Mouse (Mus musculus) MEL (cell line): Measurements from ENCODE around the gene Znrf3. TPM values are rescaled to one million over a fixed set of nuclear protein-coding genes. Genes with fewer than 3 reads are reported as not detected.

Experiments
- DNase-seq: peaks from one replicate; pipeline ENCODE4 v3.0.0; 2011; ENCODE audit warnings: low read depth, low spot score
- H3K27ac ChIP-seq: 2 replicates; pipeline ENCODE4 v1.5.1; 2012; ENCODE audit warnings: low read depth, mild to moderate bottlenecking, control low read depth, low read length, moderate library complexity; ENCODE audit not compliant: control insufficient read depth
- H3K27me3 ChIP-seq, 2 experiments: fragments of 150-350 bp in 1 of 2; sonication (generic) in 1 of 2; 2 replicates each; pipeline ENCODE4 v1.6.1; 2012; ENCODE audit warnings: low read length in 2 of 2, mild to moderate bottlenecking in 2 of 2, improper control_type of control experiment in 1 of 2, moderate library complexity in 1 of 2; ENCODE audit not compliant: insufficient read depth in 2 of 2, control insufficient read depth in 1 of 2
- H3K36me3 ChIP-seq, 2 experiments: 2 replicates each; pipeline ENCODE4 v1.6.1; 2012 to 2014; ENCODE audit warnings: low read length in 2 of 2, improper control_type of control experiment in 1 of 2, inconsistent platforms in 1 of 2, mild to moderate bottlenecking in 1 of 2; ENCODE audit not compliant: insufficient read depth in 2 of 2, control insufficient read depth in 1 of 2
- H3K4me1 ChIP-seq, 2 experiments: fragments of 150-350 bp in 1 of 2; sonication (generic) in 1 of 2; 2 replicates each; pipeline ENCODE4 v1.6.1; 2012; ENCODE audit warnings: low read length in 2 of 2, improper control_type of control experiment in 1 of 2, mild to moderate bottlenecking in 1 of 2; ENCODE audit not compliant: insufficient read depth in 2 of 2, control insufficient read depth in 1 of 2
- H3K4me3 ChIP-seq, 2 experiments: fragments of 150-350 bp in 1 of 2; sonication (generic) in 1 of 2; 2 replicates each; pipeline ENCODE4 v1.5.1; 2012; ENCODE audit warnings: low read depth in 2 of 2, low read length in 2 of 2, mild to moderate bottlenecking in 2 of 2, moderate library complexity in 2 of 2, control low read depth in 1 of 2, improper control_type of control experiment in 1 of 2; ENCODE audit not compliant: control insufficient read depth in 1 of 2, insufficient read depth in 1 of 2
- H3K79me2 ChIP-seq: 2 replicates; pipeline ENCODE4 v1.6.1; 2012; ENCODE audit warnings: mild to moderate bottlenecking, low read length, moderate library complexity; ENCODE audit not compliant: control insufficient read depth, poor library complexity, insufficient read depth
- H3K9ac ChIP-seq: 2 replicates; pipeline ENCODE4 v1.6.1; 2012; ENCODE audit warnings: low read depth, mild to moderate bottlenecking, control low read depth, low read length, moderate library complexity; ENCODE audit not compliant: control insufficient read depth, poor library complexity, severe bottlenecking
- H3K9me3 ChIP-seq: fragments of 150-350 bp; sonication (generic); replicated peaks from 2 replicates; pipeline ENCODE4 v1.6.1; 2012; ENCODE audit warnings: mild to moderate bottlenecking, low read length, improper control_type of control experiment, moderate library complexity; ENCODE audit not compliant: insufficient read depth
- CHD1 ChIP-seq: IDR thresholded peaks from 2 replicates; pipeline ENCODE4 v1.6.1; 2012; ENCODE audit warnings: low read depth, mild to moderate bottlenecking, inconsistent platforms, low read length, improper control_type of control experiment
- CTCF ChIP-seq, 3 experiments: IDR thresholded peaks in 2 of 3; conservative IDR thresholded peaks in 1 of 3; 2 replicates each; pipeline ENCODE4 v1.5.1; 2011 to 2012; ENCODE audit warnings: low read length in 3 of 3, low read depth in 2 of 3, mild to moderate bottlenecking in 2 of 3, improper control_type of control experiment in 1 of 3, inconsistent platforms in 1 of 3, mixed read lengths in 1 of 3, moderate library complexity in 1 of 3; ENCODE audit not compliant: control insufficient read depth in 1 of 3, insufficient read depth in 1 of 3, poor library complexity in 1 of 3, severe bottlenecking in 1 of 3
- EP300 ChIP-seq, 2 experiments: IDR thresholded peaks; 2 replicates each; pipeline ENCODE4 v1.6.1; 2011; ENCODE audit warnings: improper control_type of control experiment in 2 of 2, low read length in 2 of 2, low read depth in 1 of 2, mild to moderate bottlenecking in 1 of 2
- ETS1 ChIP-seq: IDR thresholded peaks from 2 replicates; pipeline ENCODE4 v1.6.1; 2012; ENCODE audit warnings: low read depth, mild to moderate bottlenecking, inconsistent platforms, low read length, improper control_type of control experiment, moderate library complexity
- GATA1 ChIP-seq: IDR thresholded peaks from 2 replicates; pipeline ENCODE4 v1.6.1; 2011; ENCODE audit warnings: low read depth, low read length, improper control_type of control experiment
- HCFC1 ChIP-seq: IDR thresholded peaks from 2 replicates; pipeline ENCODE4 v1.6.1; 2012; ENCODE audit warnings: low read depth, mild to moderate bottlenecking, inconsistent platforms, low read length, improper control_type of control experiment, moderate library complexity
- JUND ChIP-seq: IDR thresholded peaks from 2 replicates; pipeline ENCODE4 v1.6.1; 2011; ENCODE audit warnings: low read depth, mild to moderate bottlenecking, improper control_type of control experiment, low read length
- KAT2A ChIP-seq: conservative IDR thresholded peaks from 2 replicates; pipeline ENCODE4 v1.6.1; 2012; ENCODE audit warnings: low read depth, low read length, improper control_type of control experiment, inconsistent platforms
- MAFK ChIP-seq: IDR thresholded peaks from 2 replicates; pipeline ENCODE4 v1.6.1; 2011; ENCODE audit warnings: low read depth, mild to moderate bottlenecking, low read length, improper control_type of control experiment, borderline replicate concordance
- MAX ChIP-seq: IDR thresholded peaks from 2 replicates; pipeline ENCODE4 v1.6.1; 2011; ENCODE audit warnings: low read length, improper control_type of control experiment
- MXI1 ChIP-seq: IDR thresholded peaks from 2 replicates; pipeline ENCODE4 v1.6.1; 2011; ENCODE audit warnings: mild to moderate bottlenecking, low read depth, low read length, improper control_type of control experiment
- MYC ChIP-seq: IDR thresholded peaks from 2 replicates; pipeline ENCODE4 v1.6.1; 2011; ENCODE audit warnings: low read depth, mild to moderate bottlenecking, low read length, improper control_type of control experiment, moderate library complexity
- POLR2AphosphoS5 ChIP-seq: IDR thresholded peaks from 2 replicates; pipeline ENCODE4 v1.6.1; 2012; ENCODE audit warnings: low read depth, borderline replicate concordance, mild to moderate bottlenecking, inconsistent platforms, low read length, moderate library complexity, mixed read lengths
- RCOR1 ChIP-seq: IDR thresholded peaks from 2 replicates; pipeline ENCODE4 v1.6.1; 2012; ENCODE audit warnings: low read depth, mild to moderate bottlenecking, inconsistent platforms, low read length, improper control_type of control experiment
- SIN3A ChIP-seq: IDR thresholded peaks from 2 replicates; pipeline ENCODE4 v1.6.1; 2012; ENCODE audit warnings: low read length, improper control_type of control experiment, inconsistent platforms
- TCF12 ChIP-seq: IDR thresholded peaks from 2 replicates; pipeline ENCODE4 v1.6.1; 2014; ENCODE audit warnings: low read depth, mild to moderate bottlenecking, inconsistent platforms, low read length, improper control_type of control experiment, moderate library complexity
- USF2 ChIP-seq, 2 experiments: IDR thresholded peaks; 2 replicates each; pipeline ENCODE4 v1.6.1; 2011 to 2012; ENCODE audit warnings: improper control_type of control experiment in 2 of 2, low read length in 2 of 2, borderline replicate concordance in 1 of 2, inconsistent platforms in 1 of 2, low read depth in 1 of 2, mild to moderate bottlenecking in 1 of 2; ENCODE audit not compliant: insufficient read depth in 1 of 2
- polyA plus RNA-seq, 2 experiments: library from polyadenylated mRNA; stranded (reverse) in 1 of 2; unstranded in 1 of 2; fragments of >175 nt in 1 of 2; fragments of >200 nt in 1 of 2; gene quantifications; 2 replicates each; pipeline versions ENCODE4 v1.2.1 to v1.2.4; 2012; ENCODE audit warnings: low replicate concordance in 2 of 2, low read depth in 1 of 2; ENCODE audit not compliant: insufficient read length in 2 of 2, insufficient read depth in 1 of 2, missing spikeins in 1 of 2
- total RNA-seq: library from RNA; depleted of rRNA; stranded (reverse); fragments of 300-350 nt; gene quantifications from 2 replicates; pipeline ENCODE4 v1.2.3, GENCODE M21; 2012

The Znrf3 gene
- total and polyA plus RNA-seq, 3 experiments: 9.0 to 9.2 TPM; not detected in 1

DNA sequence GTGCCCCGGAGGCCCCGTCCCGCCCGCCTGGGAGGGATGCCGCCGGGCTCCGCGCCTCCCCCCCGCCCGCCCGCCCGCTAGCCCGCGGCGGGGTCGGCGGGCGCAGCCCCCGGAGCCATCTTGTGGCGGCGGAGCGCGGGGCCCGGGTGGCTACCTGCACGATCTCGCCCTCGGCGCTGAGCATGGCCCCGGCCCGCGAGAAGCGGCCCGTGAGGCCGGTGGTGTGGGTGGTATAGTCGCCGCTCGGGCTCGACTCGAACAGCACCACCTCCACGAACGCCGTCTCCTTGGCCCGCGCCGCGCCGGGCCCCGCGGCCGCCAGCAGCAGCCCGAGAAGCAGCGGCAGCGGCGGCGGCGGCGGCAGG lies 431 bp downstream of the Znrf3 start:
- Histone ChIP-seq H3K9me3 (no peaks in the 10 kb centered on the region), H3K4me1 (peaks cover 16 to 31% of the 10 kb centered on the region in 2 experiments), H3K36me3 (peaks cover 0 to 29% of the 10 kb centered on the region in 2 experiments; a peak in 2 of 4 replicates), H3K9ac (peak overlapping the region; percentile 90), H3K27ac (no peak overlapping the region), H3K4me3 (peak overlapping the region; percentile 77 to 93), H3K79me2 (peaks cover 38% of the 10 kb centered on the region), H3K27me3 (peaks cover 2% of the 10 kb centered on the region in 2 experiments; a peak in 2 of 4 replicates)
- peak; percentile 43 for DNase-seq
- no peak for TF ChIP-seq USF2 (IDR thresholded peaks at IDR 0.05; ENCODE audit: borderline replicate concordance in 1 of 2, insufficient read depth in 1 of 2, low read depth in 1 of 2, low read length in 2 of 2)
- TF ChIP-seq MXI1: 0 out of 2 replicates have a peak, but pooled peaks have one; percentile 21

DNA sequence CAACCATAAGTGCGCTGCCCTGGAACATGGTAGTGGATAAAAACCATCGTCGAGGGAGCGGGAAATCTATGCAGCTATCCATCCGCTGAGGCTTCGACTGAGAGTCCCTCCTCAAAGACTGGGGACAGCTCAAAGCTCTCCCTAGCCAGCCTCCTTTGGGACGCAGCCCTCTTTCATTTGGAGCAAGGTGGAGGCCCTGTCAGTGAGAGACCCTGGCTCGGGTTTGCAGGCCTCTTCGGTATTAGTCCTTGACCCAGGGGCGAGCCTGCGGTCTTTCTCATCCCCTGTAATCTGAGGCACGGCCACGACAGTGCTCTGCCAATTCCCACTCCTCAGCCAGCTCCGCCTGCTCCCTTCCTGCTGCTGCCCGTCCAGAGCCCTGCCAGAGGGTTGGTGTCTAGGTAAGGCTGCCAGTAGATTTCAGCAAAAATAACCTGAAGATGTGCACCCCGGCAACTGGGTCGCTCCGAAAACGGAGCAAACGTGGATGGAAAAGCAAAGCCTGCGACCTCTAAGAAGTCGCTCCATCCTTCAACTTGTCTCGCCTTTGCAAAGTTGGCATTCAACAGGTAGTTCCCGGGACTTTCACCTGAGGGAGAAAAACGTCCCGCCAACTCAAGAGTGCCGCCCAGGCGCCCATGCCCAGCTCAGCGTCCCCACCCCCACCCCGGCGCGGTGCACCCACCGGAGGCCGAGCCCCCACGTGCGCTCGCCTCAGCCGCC lies 975 bp downstream of the Znrf3 start:
- Histone ChIP-seq H3K36me3 (peaks cover 0 to 29% of the 10 kb centered on the region in 2 experiments; a peak in 2 of 4 replicates), H3K4me1 (peaks cover 16 to 31% of the 10 kb centered on the region in 2 experiments), H3K27ac (no peak overlapping the region; the same call in 1 of the 2 replicates), H3K27me3 (peaks cover 2% of the 10 kb centered on the region in 2 experiments; a peak in 2 of 4 replicates), H3K79me2 (peaks cover 42% of the 10 kb centered on the region), H3K9me3 (no peaks in the 10 kb centered on the region), H3K9ac (peak overlapping the region; percentile 90), H3K4me3 (peak overlapping the region; percentile 67 to 93)
- peak; percentile 81 for TF ChIP-seq MXI1
- 0 out of 2 replicates have a peak, but pooled peaks have one; percentile 29 for TF ChIP-seq MAX
- TF ChIP-seq RCOR1: no peak
- 0 out of 2 replicates have a peak, but pooled peaks have one; percentile 33 for TF ChIP-seq HCFC1
- DNase-seq: peak; percentile 70

DNA sequence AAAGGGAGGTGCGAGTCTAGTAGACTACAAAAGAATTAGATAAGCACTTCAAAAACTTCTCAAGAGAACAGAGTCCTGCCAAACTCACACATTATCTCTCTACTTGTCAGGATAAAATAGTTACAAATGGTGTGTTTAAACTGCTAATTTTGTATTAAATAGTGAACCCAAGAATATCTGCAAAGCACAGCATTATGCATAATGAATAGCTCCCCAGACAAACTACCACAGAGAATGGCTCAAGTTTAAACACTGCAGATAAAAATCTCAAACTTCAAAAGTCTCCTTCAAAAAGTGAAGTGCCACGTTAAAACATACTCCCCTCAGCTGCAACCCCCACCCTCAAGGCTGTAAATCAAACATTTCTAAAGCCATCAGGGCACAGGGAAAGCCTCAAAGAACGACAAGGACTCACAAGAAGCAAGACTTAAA lies 2.0 kb downstream of the Znrf3 start:
- DNase-seq: peak; percentile 62

More for the DNA sequence above, 2.0 kb downstream of the Znrf3 start:
- TF ChIP-seq MAX (peak; percentile 22; the same call in 1 of the 2 replicates), RCOR1 (peak; percentile 21), ETS1 (peak; percentile 64), CHD1 (no peak), MAFK (peak; percentile 51; the same call in 1 of the 2 replicates), EP300 (IDR thresholded peaks at IDR 0.05; ENCODE audit: low read depth in 1 of 2, low read length in 2 of 2) (peak; percentile 58 to 65; a peak in 3 of 4 replicates), KAT2A (0 out of 2 replicates have a peak, but pooled peaks have one; percentile 13), SIN3A (peak; percentile 85), JUND (no peak), TCF12 (no peak), POLR2AphosphoS5 (no peak), GATA1 (peak; percentile 65), MXI1 (peak; percentile 64), CTCF (IDR thresholded peaks at IDR 0.05 in 2 of 3, conservative IDR thresholded peaks at IDR 0.05 in 1 of 3; ENCODE audit: control insufficient read depth in 1 of 3, insufficient read depth in 1 of 3, low read depth in 2 of 3, low read length in 3 of 3, poor library complexity in 1 of 3, severe bottlenecking in 1 of 3) (no peak), MYC (no peak; the same call in 1 of the 2 replicates)
- Histone ChIP-seq H3K27ac (peak overlapping the region; percentile 32), H3K9me3 (no peaks in the 10 kb centered on the region), H3K4me3 (peak overlapping the region; percentile 67 to 93), H3K27me3 (peaks cover 0 to 2% of the 10 kb centered on the region in 2 experiments; a peak in 1 of 4 replicates), H3K79me2 (peaks cover 49% of the 10 kb centered on the region), H3K9ac (peak overlapping the region; percentile 90), H3K4me1 (peaks cover 16 to 31% of the 10 kb centered on the region in 2 experiments), H3K36me3 (peaks cover 0 to 29% of the 10 kb centered on the region in 2 experiments; a peak in 2 of 4 replicates)
